Mouse (Mus musculus) embryonic fibroblast, embryonic 13.5 days (primary cell): ENCODE measurements around the gene Nrxn1. TPM values are rescaled to one million over a fixed set of nuclear protein-coding genes. Genes with fewer than 3 reads are reported as not detected.

Source experiments
- H3K27ac ChIP-seq: 2 replicates; pipeline ENCODE4 v1.5.1; 2012; ENCODE audit warnings: low read length, control low read depth, inconsistent platforms; ENCODE audit not compliant: insufficient read depth
- H3K4me1 ChIP-seq: 2 replicates; pipeline ENCODE4 v1.6.1; 2011; ENCODE audit warnings: low read length; ENCODE audit not compliant: control insufficient read depth, insufficient read depth
- H3K4me3 ChIP-seq: 2 replicates; pipeline ENCODE4 v1.5.1; 2011; ENCODE audit warnings: mild to moderate bottlenecking, control low read depth, low read length; ENCODE audit not compliant: insufficient read depth
- CTCF ChIP-seq: IDR thresholded peaks from 2 replicates; pipeline ENCODE4 v1.5.1; 2011; ENCODE audit warnings: mild to moderate bottlenecking, control low read depth, low read length, moderate library complexity, borderline replicate concordance; ENCODE audit not compliant: insufficient read depth
- POLR2A ChIP-seq: IDR thresholded peaks from 2 replicates; pipeline ENCODE4 v1.6.1; 2011; ENCODE audit warnings: low read depth, mild to moderate bottlenecking, control low read depth, low read length, moderate library complexity
- polyA plus RNA-seq: library from polyadenylated mRNA; stranded (reverse); fragments of >200 nt; gene quantifications from 2 replicates; pipeline ENCODE4 v1.2.4, GENCODE M21; 2011; ENCODE audit warnings: low read depth; ENCODE audit not compliant: missing spikeins, insufficient read length

Gene Nrxn1
- polyA plus RNA-seq, 1 experiment = 1.3 TPM

GRCm38 (mm10) chr17:90203993-90204392, 888.9 kb downstream of the Nrxn1 start:
- no peak overlapping the region for H3K4me3 ChIP-seq
- no peak overlapping the region for H3K27ac ChIP-seq
- TF ChIP-seq POLR2A = no peak
- no peaks in the 10 kb centered on the region for H3K4me1 ChIP-seq

- Histone ChIP-seq H3K4me3 (no peak overlapping the region), H3K4me1 (no peaks in the 10 kb centered on the region), H3K27ac (no peak overlapping the region)
- no peak for TF ChIP-seq POLR2A
- no peak for TF ChIP-seq CTCF
These were observed 890.1 kb downstream of the Nrxn1 start for GRCm38 (mm10) chr17:90202785-90203184.

- Histone ChIP-seq H3K27ac (no peak overlapping the region), H3K4me3 (no peak overlapping the region), H3K4me1 (no peaks in the 10 kb centered on the region)
- no peak for TF ChIP-seq CTCF
- TF ChIP-seq POLR2A = no peak
These were observed 896.1 kb downstream of the Nrxn1 start for GRCm38 (mm10) chr17:90196772-90197171.

GRCm38 (mm10) chr17:90141602-90142001, 951.3 kb downstream of the Nrxn1 start:
- Histone ChIP-seq H3K27ac (no peak overlapping the region), H3K4me3 (no peak overlapping the region), H3K4me1 (no peaks in the 10 kb centered on the region)
- TF ChIP-seq POLR2A (no peak), CTCF (no peak)

- H3K4me3 ChIP-seq = no peak overlapping the region
- H3K27ac ChIP-seq = no peak overlapping the region
- no peaks in the 10 kb centered on the region for H3K4me1 ChIP-seq
- TF ChIP-seq CTCF (no peak), POLR2A (no peak)
These were observed 962.0 kb downstream of the Nrxn1 start for GRCm38 (mm10) chr17:90130836-90131235.

- Histone ChIP-seq H3K4me3 (no peak overlapping the region), H3K27ac (no peak overlapping the region), H3K4me1 (no peaks in the 10 kb centered on the region)
- TF ChIP-seq POLR2A (no peak), CTCF (no peak)
These were observed 963.7 kb downstream of the Nrxn1 start for GRCm38 (mm10) chr17:90129183-90129582.

- H3K4me1 ChIP-seq = no peaks in the 10 kb centered on the region
- no peak overlapping the region for H3K4me3 ChIP-seq
- no peak overlapping the region for H3K27ac ChIP-seq
- no peak for TF ChIP-seq CTCF
- no peak for TF ChIP-seq POLR2A
These were observed 965.3 kb downstream of the Nrxn1 start for GRCm38 (mm10) chr17:90127561-90127960.

- no peaks in the 10 kb centered on the region for H3K4me1 ChIP-seq
- no peak overlapping the region for H3K4me3 ChIP-seq
- TF ChIP-seq POLR2A (no peak), CTCF (no peak)
- no peak overlapping the region for H3K27ac ChIP-seq
These were observed 969.9 kb downstream of the Nrxn1 start for GRCm38 (mm10) chr17:90122796-90123481.

GRCm38 (mm10) chr17:90116241-90116640, 976.6 kb downstream of the Nrxn1 start:
- H3K27ac ChIP-seq = no peak overlapping the region
- TF ChIP-seq CTCF (no peak), POLR2A (no peak)
- H3K4me1 ChIP-seq = no peaks in the 10 kb centered on the region
- no peak overlapping the region for H3K4me3 ChIP-seq

- no peak for TF ChIP-seq POLR2A
These were observed 997.9 kb downstream of the Nrxn1 start for GRCm38 (mm10) chr17:90094999-90095398.

GRCm38 (mm10) chr17:90088314-90088650, 1004.6 kb downstream of the Nrxn1 start:
- TF ChIP-seq CTCF = no peak
- no peak for TF ChIP-seq POLR2A
- Histone ChIP-seq H3K4me3 (peak overlapping the region; percentile 44; the same call in 1 of the 2 replicates), H3K27ac (no peak overlapping the region), H3K4me1 (no peaks in the 10 kb centered on the region)

More at GRCm38 (mm10) chr17:90094999-90095398, 997.9 kb downstream of the Nrxn1 start:
- no peak overlapping the region for H3K27ac ChIP-seq
- H3K4me1 ChIP-seq = no peaks in the 10 kb centered on the region
- H3K4me3 ChIP-seq = no peak overlapping the region
